Mouse (Mus musculus) cortical plate, adult 2 months (tissue): ENCODE measurements around the gene Dusp13.

ENCODE experiments used
- CTCF ChIP-seq: fragments of 200-500 bp; IDR thresholded peaks from 2 replicates; pipeline ENCODE4 v1.5.1; 2011; ENCODE audit warnings: mild to moderate bottlenecking, control low read depth, low read length; ENCODE audit not compliant: insufficient read depth; ENCODE audit errors: extremely low read depth
- POLR2A ChIP-seq: fragments of 200-500 bp; IDR thresholded peaks from 2 replicates; pipeline ENCODE4 v1.6.1; 2011; ENCODE audit warnings: mild to moderate bottlenecking, low read length, control low read depth; ENCODE audit not compliant: insufficient read depth; ENCODE audit errors: extremely low read depth

DNA sequence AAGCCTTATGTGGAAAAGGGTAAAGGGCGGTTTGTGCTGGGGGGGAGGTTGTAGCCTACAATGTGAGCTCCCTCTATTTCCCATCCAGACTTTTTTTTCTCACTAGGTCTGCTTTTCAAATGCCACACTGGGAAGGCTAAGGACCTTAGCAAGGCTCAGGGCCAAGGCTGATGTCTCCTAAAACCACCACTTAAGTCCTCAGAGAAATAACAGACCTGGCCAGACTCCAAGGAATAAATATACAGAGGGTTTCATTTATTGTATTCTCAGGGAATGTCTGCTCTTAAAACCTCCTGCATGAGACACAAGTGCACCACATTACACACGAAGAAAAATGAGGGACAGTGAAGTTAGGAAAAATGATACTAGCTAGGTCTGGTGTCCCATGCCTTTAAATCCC is 39.8 kb downstream of the Dusp13 start:
- no peak for TF ChIP-seq POLR2A
- no peak for TF ChIP-seq CTCF
